Mouse (Mus musculus) megakaryocyte, adult 5-6 weeks (primary cell): ENCODE measurements around the gene Tmem252. TPM values are rescaled to one million over a fixed set of nuclear protein-coding genes. Genes with fewer than 3 reads are reported as not detected.

ENCODE experiments used
- ATAC-seq: 2 replicates; pipeline ENCODE4 v1.8.0; 2016; ENCODE audit warnings: mild to moderate bottlenecking, inconsistent platforms; ENCODE audit not compliant: poor library complexity, severe bottlenecking
- total RNA-seq, 2 experiments: library from RNA; stranded (forward) in 1 of 2; stranded (reverse) in 1 of 2; fragments of 153-499, 151-499 nt in 1 of 2; fragments of 221-1000, 200-1000 nt in 1 of 2; gene quantifications; 2 replicates each; pipeline versions ENCODE4 v1.2.3 to v1.2.4; 2015 to 2017

Tmem252 gene
- total RNA-seq (2015) (not detected in 2 replicates), total RNA-seq (2017) (not detected in 2 replicates)

DNA sequence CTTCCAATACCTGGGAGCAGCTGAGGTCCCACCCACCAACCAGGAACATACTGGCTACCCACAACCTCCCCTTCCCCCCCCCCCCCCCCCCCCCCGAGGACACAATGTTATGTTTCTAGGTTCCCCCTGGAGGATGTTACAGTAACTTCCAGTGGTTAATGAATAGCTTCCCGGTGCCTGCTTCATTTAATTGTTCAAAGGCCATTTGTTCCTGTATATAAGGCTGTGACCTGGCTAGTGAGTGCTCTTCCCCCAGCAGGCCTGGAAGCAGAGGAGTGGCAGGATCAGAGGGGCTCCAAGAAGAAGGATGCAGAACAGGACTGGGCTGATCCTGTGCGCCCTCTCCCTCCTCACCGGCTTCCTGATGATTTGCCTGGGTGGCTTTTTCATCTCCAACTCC lies at the start of gene Tmem252:
Gene Tmem252 (plus strand): TSS at position 247 of the 400 bp plus-strand sequence.
- no peak for ATAC-seq

DNA sequence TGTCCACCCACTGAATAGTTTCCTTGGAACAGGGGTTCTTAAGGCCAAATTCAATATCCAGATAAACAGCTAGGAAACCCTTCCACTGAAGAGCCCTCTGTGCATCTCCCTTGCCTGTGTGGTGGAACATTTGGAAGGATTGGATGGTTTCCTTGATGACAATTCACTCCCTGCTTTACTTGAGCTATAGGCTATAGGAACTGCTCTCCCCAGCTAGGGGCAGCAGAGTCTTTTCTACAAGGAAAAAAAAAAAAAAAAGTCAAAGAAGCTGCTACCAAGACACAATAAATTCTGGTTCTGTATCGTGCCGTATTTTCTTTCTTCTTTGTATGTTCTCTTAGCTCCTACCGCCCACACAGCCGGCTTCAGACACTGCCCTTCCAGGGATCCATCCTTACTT lies 45.8 kb upstream of the Tmem252 start:
- ATAC-seq, result no peak

- ATAC-seq, result no peak
Observed at GRCm38 (mm10) chr19:24633008-24633407, 40.8 kb upstream of the Tmem252 start.

- ATAC-seq, result peak; percentile 84
Observed at GRCm38 (mm10) chr19:24634602-24635001, 39.2 kb upstream of the Tmem252 start.

- ATAC-seq, result no peak
Observed at GRCm38 (mm10) chr19:24636616-24637015, 37.2 kb upstream of the Tmem252 start.

- no peak for ATAC-seq
Observed at GRCm38 (mm10) chr19:24637988-24638387, 35.8 kb upstream of the Tmem252 start.

- ATAC-seq, result no peak
Observed at GRCm38 (mm10) chr19:24640982-24641381, 32.8 kb upstream of the Tmem252 start.

DNA sequence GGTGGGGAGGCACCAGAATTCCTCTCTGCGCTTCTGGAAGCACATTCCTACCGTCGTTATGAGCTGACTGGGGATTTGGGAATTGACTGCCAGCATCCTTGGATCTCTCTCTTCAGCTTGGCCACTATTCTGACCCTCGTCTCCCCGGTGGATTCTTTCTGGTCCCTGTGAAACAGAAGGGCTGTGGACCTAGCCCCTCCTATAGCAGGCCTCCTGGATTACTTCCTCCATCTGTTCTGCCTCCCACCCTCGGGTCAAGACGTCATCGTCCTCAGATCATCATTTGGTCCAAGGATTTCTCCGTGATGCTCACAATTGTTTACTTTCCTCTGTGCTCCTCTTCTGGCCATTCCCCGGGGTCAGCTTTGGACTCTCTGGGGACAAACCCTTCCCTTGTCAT lies 28.8 kb upstream of the Tmem252 start:
- ATAC-seq, result no peak

DNA sequence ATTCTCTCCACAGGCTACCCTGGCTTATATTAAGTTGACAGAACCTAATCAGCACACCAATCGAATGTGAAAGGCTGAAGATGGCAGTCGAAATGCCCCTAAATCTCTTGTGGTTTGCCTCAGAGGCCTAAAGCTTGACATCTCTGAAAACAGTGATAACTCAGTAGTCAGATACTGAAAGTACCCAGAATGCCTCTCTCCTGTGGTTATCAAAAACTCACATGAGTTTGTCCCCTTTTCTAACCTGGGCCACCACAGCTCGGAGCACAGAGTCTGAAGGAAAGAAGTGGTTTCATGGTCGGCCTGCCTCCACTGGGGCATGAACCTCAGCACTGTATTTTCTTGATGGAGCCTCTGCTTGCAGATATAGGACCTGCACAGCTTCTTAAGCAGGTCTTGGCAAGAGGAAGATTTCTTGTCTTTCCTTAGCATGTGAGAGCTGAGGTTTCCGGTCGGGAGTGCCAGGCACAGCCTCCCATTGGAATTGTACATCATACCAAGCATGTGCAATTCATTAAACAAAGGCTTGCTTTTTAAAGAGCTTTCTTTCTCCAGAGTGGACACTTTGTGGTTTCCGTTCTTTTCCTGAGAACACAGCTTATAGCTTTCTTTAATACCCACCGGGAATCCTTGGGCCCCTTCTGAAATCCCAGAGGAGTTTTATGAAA lies 27.5 kb upstream of the Tmem252 start:
- no peak for ATAC-seq

DNA sequence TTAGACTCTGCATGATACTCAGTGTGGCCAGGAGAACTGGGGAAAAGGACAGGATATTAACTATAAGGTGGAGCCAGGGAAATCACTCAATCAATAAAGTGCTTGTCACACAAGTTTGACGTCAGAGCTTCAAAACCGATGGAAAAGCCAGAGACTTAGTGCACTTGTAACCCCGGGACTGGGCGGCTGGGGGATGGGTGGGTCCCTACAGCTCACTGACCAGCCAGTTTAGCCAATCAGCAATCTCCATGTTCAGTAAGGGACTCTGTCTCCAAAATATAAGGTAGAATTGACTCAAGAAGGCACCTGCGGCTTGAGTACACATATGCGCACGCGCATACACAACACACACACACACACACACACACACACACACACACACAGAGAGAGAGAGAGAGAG lies 25.8 kb upstream of the Tmem252 start:
- no peak for ATAC-seq

GRCm38 (mm10) chr19:24650428-24650827 lies 23.4 kb upstream of the Tmem252 start:
- ATAC-seq, result no peak

GRCm38 (mm10) chr19:24651595-24651994 lies 22.2 kb upstream of the Tmem252 start:
- ATAC-seq, result no peak

- no peak for ATAC-seq
Observed at GRCm38 (mm10) chr19:24652342-24653019, 21.3 kb upstream of the Tmem252 start.

GRCm38 (mm10) chr19:24653230-24653799 lies 20.5 kb upstream of the Tmem252 start:
- no peak for ATAC-seq

DNA sequence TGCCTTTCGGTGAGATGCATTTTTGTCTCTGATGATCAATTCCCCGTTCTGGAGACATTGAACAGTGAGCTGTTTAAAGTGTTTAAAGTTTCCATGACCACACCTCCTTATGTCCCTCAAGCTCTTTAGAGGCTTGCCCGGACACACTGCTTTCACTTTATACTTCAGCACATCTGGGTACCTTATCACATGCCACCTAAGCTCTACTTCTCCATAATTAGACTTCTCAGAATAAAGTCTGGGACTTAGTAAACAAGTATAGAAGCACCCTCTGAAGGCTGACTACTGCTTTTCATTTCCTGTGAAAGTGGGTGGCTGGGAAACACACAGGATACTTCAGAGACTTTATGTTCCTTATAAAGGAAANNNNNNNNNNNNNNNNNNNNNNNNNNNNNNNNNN lies 16.8 kb upstream of the Tmem252 start:
- no peak for ATAC-seq

- no peak for ATAC-seq
Observed at GRCm38 (mm10) chr19:24662346-24662745, 11.5 kb upstream of the Tmem252 start.

- no peak for ATAC-seq
Observed at GRCm38 (mm10) chr19:24665771-24666170, 8.0 kb upstream of the Tmem252 start.

DNA sequence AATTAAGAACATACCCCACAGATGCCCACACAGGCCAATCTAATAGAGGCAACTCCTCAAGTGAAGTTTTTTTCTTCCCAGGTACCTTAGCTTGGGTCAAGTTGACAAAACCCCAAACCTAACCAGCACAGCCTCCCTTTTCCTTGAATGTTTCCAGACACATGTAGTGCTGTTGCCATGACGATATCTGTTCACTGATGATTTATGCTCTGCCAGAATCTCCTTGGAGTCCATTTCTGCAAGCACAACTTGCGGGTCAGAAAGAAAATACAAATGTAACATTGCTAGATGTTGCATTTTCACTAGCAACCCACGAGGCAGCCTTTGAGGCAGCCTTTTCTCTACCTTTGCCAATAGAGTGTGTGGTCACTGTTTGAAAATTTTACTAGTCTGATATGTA lies 6.3 kb upstream of the Tmem252 start:
- ATAC-seq, result no peak

GRCm38 (mm10) chr19:24671571-24671970 lies 2.2 kb upstream of the Tmem252 start:
- no peak for ATAC-seq

DNA sequence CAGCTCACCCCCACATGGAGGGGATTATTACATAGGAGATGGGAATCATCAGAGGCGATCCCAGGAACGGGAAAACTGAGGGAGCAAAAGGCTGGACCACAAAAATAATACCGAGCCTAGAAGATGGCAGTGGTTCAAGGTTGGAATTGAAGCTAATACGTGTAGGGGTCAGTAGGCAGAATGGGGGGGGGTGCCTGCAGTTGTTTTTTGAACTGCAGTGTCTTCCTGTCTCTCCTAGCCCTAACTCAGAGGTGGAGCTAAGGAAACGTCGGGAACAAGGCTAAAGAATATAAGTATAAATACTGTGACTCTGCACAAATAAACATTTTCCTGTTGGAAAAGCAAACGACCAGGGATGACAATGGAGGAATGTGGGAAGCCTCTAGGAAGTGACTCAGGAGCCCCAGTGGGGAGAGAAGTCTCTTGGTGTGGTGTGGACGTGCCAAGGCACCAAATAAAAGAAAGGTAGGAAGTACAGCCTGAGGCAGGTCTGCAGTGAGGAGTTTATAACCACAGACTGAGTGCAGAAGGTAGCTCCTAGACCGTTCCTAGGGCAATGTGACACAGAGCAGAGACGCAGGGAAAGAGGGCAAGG lies 1.3 kb upstream of the Tmem252 start:
- ATAC-seq, result no peak

- ATAC-seq, result no peak
Observed at GRCm38 (mm10) chr19:24673331-24673730, 477 bp upstream of the Tmem252 start.

GRCm38 (mm10) chr19:24676429-24676828 lies 2.6 kb downstream of the Tmem252 start:
- no peak for ATAC-seq
